Mouse (Mus musculus) thymus, adult 2 months (tissue): ENCODE data around the gene Cd302. TPM values are rescaled to one million over a fixed set of nuclear protein-coding genes. Genes with fewer than 3 reads are reported as not detected.

Experiments used
- DNase-seq: peaks from one replicate; pipeline ENCODE4 v3.0.0; 2021
- H3K27ac ChIP-seq: fragments of 200-500 bp; 2 replicates; pipeline ENCODE4 v1.5.1; 2012; ENCODE audit warnings: low read length, control low read depth; ENCODE audit not compliant: control insufficient read depth, insufficient read depth
- H3K27me3 ChIP-seq: fragments of 200-500 bp; 2 replicates; pipeline ENCODE4 v1.6.1; 2012; ENCODE audit warnings: mild to moderate bottlenecking, low read length, moderate library complexity, mixed read lengths; ENCODE audit not compliant: control insufficient read depth, insufficient read depth
- H3K36me3 ChIP-seq: fragments of 200-500 bp; 2 replicates; pipeline ENCODE4 v1.6.1; 2012; ENCODE audit warnings: mild to moderate bottlenecking, low read length, moderate library complexity; ENCODE audit not compliant: control insufficient read depth, insufficient read depth
- H3K4me1 ChIP-seq: fragments of 200-500 bp; replicated peaks from 2 replicates; pipeline ENCODE4 v1.6.1; 2012; ENCODE audit warnings: low read length; ENCODE audit not compliant: control insufficient read depth, insufficient read depth
- H3K4me3 ChIP-seq: fragments of 200-500 bp; 2 replicates; pipeline ENCODE4 v1.5.1; 2012; ENCODE audit warnings: mild to moderate bottlenecking, low read length, control low read depth, moderate library complexity; ENCODE audit not compliant: control insufficient read depth, insufficient read depth
- CTCF ChIP-seq: fragments of 200-500 bp; IDR thresholded peaks from 2 replicates; pipeline ENCODE4 v1.5.1; 2012; ENCODE audit warnings: mild to moderate bottlenecking, control low read depth, low read length, moderate library complexity, borderline replicate concordance; ENCODE audit not compliant: control insufficient read depth, poor library complexity, insufficient read depth; ENCODE audit errors: extremely low read depth
- POLR2A ChIP-seq: fragments of 200-500 bp; IDR thresholded peaks from 2 replicates; pipeline ENCODE4 v1.6.1; 2012; ENCODE audit warnings: mild to moderate bottlenecking, low read length, control low read depth, moderate library complexity; ENCODE audit not compliant: control insufficient read depth, poor library complexity, insufficient read depth; ENCODE audit errors: extremely low read depth
- WGBS: fragments of 180-500 bp; shearing (Covaris S2); methylation state at CpG from one replicate; pipeline ENCODE4 v1.1.7; 2018; 5-methylcytosine and 5-hydroxymethylcytosine counted together
- polyA plus RNA-seq: library from polyadenylated mRNA; depleted of rRNA; stranded (reverse); fragments of >200 nt; gene quantifications from 2 replicates; pipeline ENCODE4 v1.2.3, GENCODE M21; 2012

Gene Cd302
- polyA plus RNA-seq, 1 experiment: 5.8 TPM

DNA sequence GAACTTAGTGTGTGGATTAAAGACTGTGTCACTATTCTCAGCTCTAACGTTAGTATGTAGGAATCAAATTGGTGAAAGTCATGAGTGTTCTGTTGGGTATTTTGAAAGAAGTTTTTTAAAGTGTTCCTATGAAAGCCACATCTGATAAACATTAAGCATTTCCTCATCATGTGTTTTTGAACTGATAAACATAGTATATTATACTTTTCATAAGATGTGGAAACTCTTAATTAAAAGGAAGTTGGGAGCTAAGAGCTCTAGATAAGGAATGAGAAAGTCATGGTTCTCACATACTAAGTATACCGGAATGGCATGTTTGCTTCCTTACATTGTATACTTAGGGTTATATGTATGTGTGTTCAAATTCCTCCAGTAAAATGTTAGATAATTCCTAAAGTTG, 53.9 kb downstream of the Cd302 start:
- Histone ChIP-seq H3K4me3 (no peak overlapping the region), H3K4me1 (no peaks in the 10 kb centered on the region), H3K27ac (no peak overlapping the region), H3K27me3 (no peaks in the 10 kb centered on the region), H3K36me3 (peaks cover 56% of the 10 kb centered on the region)
- no peak for DNase-seq
- TF ChIP-seq CTCF (no peak), POLR2A (no peak)
- WGBS: 98% methylated on average over 2 of the region's 2 CpGs

DNA sequence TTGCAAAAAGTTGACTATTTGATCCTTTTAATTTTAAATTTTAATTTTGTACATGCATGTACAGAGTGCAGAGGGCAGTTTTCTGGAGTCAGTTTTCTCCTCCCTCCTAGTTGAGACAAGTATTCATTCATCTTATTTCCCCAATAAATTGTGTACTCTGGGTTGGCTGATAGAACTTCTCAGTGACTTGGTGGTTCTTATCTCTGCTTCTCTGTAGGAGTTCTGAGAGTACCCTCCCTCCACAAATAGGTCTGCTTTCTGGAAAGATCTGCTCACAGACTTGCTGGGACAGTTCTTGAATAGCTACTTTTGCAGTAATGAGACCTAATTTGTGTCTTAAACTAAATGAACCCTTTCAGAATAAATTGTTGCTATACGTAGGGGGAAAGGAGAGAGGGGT, 55.8 kb downstream of the Cd302 start:
- peaks cover 38% of the 10 kb centered on the region for H3K36me3 ChIP-seq

DNA sequence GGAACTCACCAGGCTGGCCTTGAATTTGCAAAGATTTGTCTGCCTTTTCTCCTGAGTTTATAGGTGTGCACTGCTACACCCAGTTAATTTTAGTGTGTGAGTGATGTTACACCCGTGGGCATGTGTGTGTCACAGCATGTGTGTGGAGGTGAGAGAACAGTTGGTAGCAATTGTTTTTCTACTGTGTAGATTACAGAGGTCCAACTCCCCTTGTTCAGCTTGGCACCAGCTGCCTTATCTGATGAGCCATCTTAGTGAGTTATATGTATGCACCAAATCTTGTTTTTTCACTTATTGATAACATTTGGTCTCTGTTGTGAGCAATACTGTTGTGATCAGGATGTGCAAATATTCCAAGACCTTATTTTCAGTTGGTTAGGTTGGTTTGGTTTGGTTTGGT, 60.8 kb downstream of the Cd302 start:
- TF ChIP-seq CTCF: no peak
- no peak for TF ChIP-seq POLR2A
- no peak for DNase-seq
- H3K4me3 ChIP-seq: no peak overlapping the region
- no peaks in the 10 kb centered on the region for H3K36me3 ChIP-seq
- WGBS: 71% methylated on average over 1 of the region's 1 CpGs
- H3K27ac ChIP-seq: no peak overlapping the region
- H3K27me3 ChIP-seq: no peaks in the 10 kb centered on the region
- no peaks in the 10 kb centered on the region for H3K4me1 ChIP-seq

More for the DNA sequence above, 55.8 kb downstream of the Cd302 start:
- WGBS: 98% methylated on average over 1 of the region's 1 CpGs
- Histone ChIP-seq H3K27ac (no peak overlapping the region), H3K4me3 (no peak overlapping the region), H3K27me3 (no peaks in the 10 kb centered on the region), H3K4me1 (no peaks in the 10 kb centered on the region)
- DNase-seq: no peak
- TF ChIP-seq POLR2A: no peak
- no peak for TF ChIP-seq CTCF

DNA sequence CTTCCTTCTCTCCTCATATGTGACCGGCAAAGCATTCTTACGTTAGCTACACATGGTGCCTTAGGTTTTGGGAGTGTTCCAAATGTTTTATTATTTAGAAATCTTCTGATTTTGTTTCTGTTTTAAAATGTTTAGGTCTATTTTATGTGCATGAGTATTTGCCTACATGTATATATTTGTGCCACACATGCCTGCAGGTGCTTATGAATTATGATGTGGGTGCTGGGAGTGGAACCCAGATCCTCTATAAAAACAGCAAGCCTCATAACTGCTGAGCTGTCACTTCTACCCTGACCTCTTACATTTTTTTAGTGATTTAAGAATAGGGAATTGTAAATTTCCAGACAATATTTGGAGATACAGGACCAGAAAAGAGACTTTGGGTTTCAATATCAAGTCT, 62.3 kb downstream of the Cd302 start:
- no peaks in the 10 kb centered on the region for H3K36me3 ChIP-seq
- H3K4me1 ChIP-seq: no peaks in the 10 kb centered on the region
- no peak for DNase-seq
- no peak overlapping the region for H3K4me3 ChIP-seq
- TF ChIP-seq CTCF (no peak), POLR2A (no peak)
- no peaks in the 10 kb centered on the region for H3K27me3 ChIP-seq
- WGBS: 96% methylated on average over 2 of the region's 2 CpGs
- no peak overlapping the region for H3K27ac ChIP-seq

DNA sequence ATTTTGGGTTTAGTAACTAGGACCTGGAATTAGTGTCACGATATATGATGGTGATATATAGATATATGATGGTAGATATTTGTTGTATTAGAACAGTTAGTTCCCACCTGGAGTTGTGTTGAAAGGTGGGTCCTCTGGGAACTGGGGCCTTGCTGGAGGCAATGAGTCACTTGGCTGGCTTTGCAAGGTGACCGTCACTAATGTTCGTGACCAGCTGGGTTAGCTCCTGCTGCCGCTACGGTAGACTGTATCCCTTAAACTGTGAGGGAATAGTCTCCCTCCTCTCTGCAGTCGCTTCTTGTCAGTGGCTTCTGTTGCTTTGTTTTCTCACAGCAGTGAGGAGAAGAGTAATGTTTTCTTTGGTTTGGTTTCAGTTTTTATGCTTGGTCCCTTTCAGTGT, 63.1 kb downstream of the Cd302 start:
- no peak for DNase-seq
- WGBS: 95% methylated on average over 6 of the region's 6 CpGs

GRCm38 (mm10) chr2:60217620-60218019, 66.7 kb downstream of the Cd302 start:
- Histone ChIP-seq H3K27me3 (no peaks in the 10 kb centered on the region), H3K4me1 (peaks cover 5% of the 10 kb centered on the region), H3K4me3 (no peak overlapping the region), H3K27ac (no peak overlapping the region), H3K36me3 (no peaks in the 10 kb centered on the region)
- no peak for DNase-seq
- no peak for TF ChIP-seq POLR2A
- TF ChIP-seq CTCF: no peak
- WGBS: 56% methylated on average over 6 of the region's 6 CpGs

More for the DNA sequence above, 63.1 kb downstream of the Cd302 start:
- Histone ChIP-seq H3K4me1 (peaks cover 2% of the 10 kb centered on the region), H3K36me3 (no peaks in the 10 kb centered on the region), H3K27me3 (no peaks in the 10 kb centered on the region), H3K4me3 (no peak overlapping the region), H3K27ac (no peak overlapping the region)
- TF ChIP-seq CTCF (no peak), POLR2A (no peak)

DNA sequence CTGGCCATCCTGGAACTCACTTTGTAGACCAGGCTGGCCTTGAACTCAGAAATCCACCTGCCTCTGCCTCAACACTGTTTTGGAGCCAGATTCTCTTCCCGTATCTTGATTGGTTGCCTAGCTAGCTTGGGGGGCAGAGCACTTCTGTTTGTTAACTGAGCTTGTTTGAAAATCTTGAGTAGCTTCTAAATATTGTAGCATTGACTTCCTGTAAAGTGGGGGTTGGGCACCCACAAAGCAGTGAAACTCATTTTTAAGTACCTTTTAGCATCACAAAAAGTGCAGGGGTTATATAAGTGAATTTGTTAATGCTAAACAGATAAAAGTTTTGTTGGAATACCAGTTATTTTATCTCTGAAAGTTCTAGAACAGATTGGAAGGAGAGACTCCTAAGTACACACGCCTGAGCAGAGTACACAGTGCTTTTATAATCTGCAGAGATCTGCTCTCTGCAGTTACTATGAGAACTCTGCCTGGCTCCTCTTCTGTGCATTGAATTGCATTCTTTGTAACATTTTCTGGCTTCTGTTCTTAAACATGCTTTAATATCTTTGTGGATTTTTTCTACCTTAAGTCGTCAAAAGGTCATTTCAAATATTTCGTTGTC, 67.6 kb downstream of the Cd302 start:
- no peaks in the 10 kb centered on the region for H3K36me3 ChIP-seq
- no peak for TF ChIP-seq CTCF
- no peak for TF ChIP-seq POLR2A
- no peaks in the 10 kb centered on the region for H3K27me3 ChIP-seq
- H3K4me3 ChIP-seq: no peak overlapping the region
- DNase-seq: no peak
- peaks cover 8% of the 10 kb centered on the region for H3K4me1 ChIP-seq
- 85% methylated on average over 4 of the region's 4 CpGs for WGBS
- H3K27ac ChIP-seq: no peak overlapping the region
